Mouse (Mus musculus): Measurements from ENCODE around the gene Srl. TPM values are rescaled to one million over a fixed set of nuclear protein-coding genes. Genes with fewer than 3 reads are reported as not detected.

Gene Srl
- total and polyA plus RNA-seq, 3 experiments = 44.6 to 88.8 (median 71.3) TPM

DNA sequence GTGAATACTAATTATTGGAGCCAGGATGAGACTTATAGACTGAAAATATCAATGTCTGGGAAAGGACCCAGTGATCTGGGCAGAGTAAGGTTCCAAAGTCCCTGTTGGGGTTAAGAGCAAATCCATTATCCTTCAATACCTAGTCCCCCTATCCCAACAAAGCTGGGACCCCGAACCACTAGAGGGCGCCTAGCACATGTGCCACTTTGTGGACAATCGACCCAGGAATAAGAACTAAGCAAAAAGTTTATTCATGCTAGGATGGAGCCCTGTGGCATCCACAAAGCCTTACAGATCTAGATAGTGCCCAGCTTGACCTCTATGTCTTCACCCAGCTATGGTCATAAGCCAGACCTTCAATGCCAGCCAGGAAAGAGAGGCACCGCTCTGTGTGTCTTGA, 26.3 kb upstream of the Srl start:
- Histone ChIP-seq H3K9ac (ENCODE audit: insufficient read depth, low read depth) (no peak overlapping the region), H3K4me1 (ENCODE audit: control insufficient read depth in 1 of 2, insufficient read depth in 2 of 2) (peaks cover 10 to 27% of the 10 kb centered on the region in 2 experiments), H3K9me3 (replicated peaks; ENCODE audit: low read length) (peaks cover under 1% of the 10 kb centered on the region), H3K27me3 (replicated peaks) (peaks cover 22% of the 10 kb centered on the region), H3K4me3 (replicated peaks in 1 of 3; ENCODE audit: low read depth in 2 of 3, low read length in 2 of 3, poor library complexity in 1 of 3) (no peak overlapping the region), H3K79me2 (replicated peaks; ENCODE audit: control insufficient read depth, extremely low read depth, insufficient read depth, poor library complexity, severe bottlenecking) (no peaks in the 10 kb centered on the region), H3K36me3 (replicated peaks in 1 of 2; ENCODE audit: control insufficient read depth in 1 of 2, insufficient read depth in 1 of 2, low read length in 1 of 2) (no peaks in the 10 kb centered on the region), H3K4me2 (ENCODE audit: insufficient read depth, low read depth, poor library complexity, severe bottlenecking) (peak overlapping the region; percentile 45; the same call in 1 of the 2 replicates), H3K27ac (ENCODE audit: insufficient read depth, low read depth) (no peak overlapping the region)
- peak; percentile 91 for DNase-seq (ENCODE audit: extremely low read depth)
- in situ Hi-C loops (cut with MboI; ENCODE audit: low pct_ligation_motif_present, low pct_unique_long_range_greater_than_20kb, low sequenced_read_pairs) = loop anchor here (5.0 kb wide), 1 partner anchor 44 kb away; no protein-coding TSS in a partner anchor
- TF ChIP-seq ZNF384 (IDR thresholded peaks at IDR 0.05; ENCODE audit: low read depth, low read length) (peak; percentile 59; the same call in 1 of the 2 replicates), ETS1 (conservative IDR thresholded peaks at IDR 0.05; ENCODE audit: low read depth, low read length) (no peak), PAX5 (IDR thresholded peaks at IDR 0.05; ENCODE audit: low read length) (no peak), BHLHE40 (IDR thresholded peaks at IDR 0.05; ENCODE audit: low read depth, low read length) (peak; percentile 52), POLR2AphosphoS2 (IDR thresholded peaks at IDR 0.05; ENCODE audit: low read depth, low read length) (no peak), ZMIZ1 (IDR thresholded peaks at IDR 0.05; ENCODE audit: low read depth, low read length) (no peak), TBP (conservative IDR thresholded peaks at IDR 0.05; ENCODE audit: low read depth, low read length) (no peak), POLR2A (IDR thresholded peaks at IDR 0.05; ENCODE audit: low read depth, low read length) (no peak), SMC3 (IDR thresholded peaks at IDR 0.05; ENCODE audit: low read depth, low read length) (peak; percentile 98), MYC (IDR thresholded peaks at IDR 0.05; ENCODE audit: low read depth, low read length) (peak; percentile 92), GABPA (IDR thresholded peaks at IDR 0.05; ENCODE audit: insufficient replicate concordance, low read depth, low read length) (no peak), EP300 (IDR thresholded peaks at IDR 0.05; ENCODE audit: low read length) (no peak), ZC3H11A (IDR thresholded peaks at IDR 0.05; ENCODE audit: low read depth, low read length) (peak; percentile 67), MAFK (IDR thresholded peaks at IDR 0.05; ENCODE audit: insufficient replicate concordance, low read length) (no peak), MXI1 (IDR thresholded peaks at IDR 0.05; ENCODE audit: low read depth, low read length) (0 out of 2 replicates have a peak, but pooled peaks have one; percentile 29), TCF12 (IDR thresholded peaks at IDR 0.05; ENCODE audit: low read depth, low read length) (peak; percentile 41; the same call in 1 of the 2 replicates), USF2 (conservative IDR thresholded peaks at IDR 0.05; ENCODE audit: low read depth, low read length) (no peak), MAZ (IDR thresholded peaks at IDR 0.05; ENCODE audit: low read depth, low read length) (no peak), E2F4 (IDR thresholded peaks at IDR 0.05; ENCODE audit: insufficient replicate concordance, low read depth, low read length) (no peak), NRF1 (IDR thresholded peaks at IDR 0.05; ENCODE audit: low read depth, low read length) (0 out of 2 replicates have a peak, but pooled peaks have one; percentile 20), USF1 (IDR thresholded peaks at IDR 0.05; ENCODE audit: low read depth, low read length) (no peak), MAX (IDR thresholded peaks at IDR 0.05; ENCODE audit: low read length) (peak; percentile 79; the same call in 1 of the 2 replicates), ZKSCAN1 (IDR thresholded peaks at IDR 0.05; ENCODE audit: borderline replicate concordance, low read depth, low read length) (no peak), CTCF (conservative IDR thresholded peaks at IDR 0.05 in 1 of 2, IDR thresholded peaks at IDR 0.05 in 1 of 2; ENCODE audit: low read depth in 2 of 2, low read length in 2 of 2) (peak; percentile 92 to 99), HCFC1 (IDR thresholded peaks at IDR 0.05; ENCODE audit: low read depth, low read length) (no peak), ELF1 (IDR thresholded peaks at IDR 0.05; ENCODE audit: low read depth, low read length) (no peak), JUND (conservative IDR thresholded peaks at IDR 0.05; ENCODE audit: low read depth, low read length) (peak; percentile 41; the same call in 1 of the 2 replicates), IRF4 (IDR thresholded peaks at IDR 0.05; ENCODE audit: low read depth, low read length) (peak; percentile 58; the same call in 1 of the 2 replicates), CHD1 (IDR thresholded peaks at IDR 0.05; ENCODE audit: low read depth, low read length) (0 out of 2 replicates have a peak, but pooled peaks have one; percentile 44), KAT2A (IDR thresholded peaks at IDR 0.05; ENCODE audit: insufficient replicate concordance, low read length) (no peak), RAD21 (IDR thresholded peaks at IDR 0.05; ENCODE audit: low read depth, low read length) (peak; percentile 92), RCOR1 (conservative IDR thresholded peaks at IDR 0.05; ENCODE audit: low read depth, low read length) (no peak), JUN (IDR thresholded peaks at IDR 0.05; ENCODE audit: insufficient read depth, low read depth, low read length) (no peak), SIN3A (IDR thresholded peaks at IDR 0.05; ENCODE audit: low read length) (peak; percentile 68; the same call in 1 of the 2 replicates), CHD2 (IDR thresholded peaks at IDR 0.05; ENCODE audit: low read length) (no peak), MEF2A (IDR thresholded peaks at IDR 0.05; ENCODE audit: borderline replicate concordance, low read depth, low read length) (peak; percentile 9; the same call in 1 of the 2 replicates), UBTF (IDR thresholded peaks at IDR 0.05; ENCODE audit: low read depth, low read length) (no peak), NELFE (IDR thresholded peaks at IDR 0.05; ENCODE audit: low read depth, low read length) (peak; percentile 62; the same call in 1 of the 2 replicates)
- dilution Hi-C loops (cut with MboI; ENCODE audit: extremely low pct_ligation_motif_present, extremely low pct_unique_long_range_greater_than_20kb, low sequenced_read_pairs) = no loop called here
